Mouse (Mus musculus) left cerebral cortex, postnatal 4 days (tissue): ENCODE results near the gene Phf24. TPM values are rescaled to one million over a fixed set of nuclear protein-coding genes. Genes with fewer than 3 reads are reported as not detected.
A peak's percentile ranks its signal among the peaks of the same experiment; 100 is the strongest.

Experiments
- DNase-seq: peaks from one replicate; pipeline ENCODE4 v3.0.0-alpha.2; 2022
- intact Hi-C: fragments of 180-260 bp; cut with DNase I; formaldehyde crosslinking; loops from one replicate; pipeline ENCODE4 v1.15.1; 2025
- total RNA-seq, 2 experiments: library from RNA; stranded (reverse); gene quantifications; 2 replicates each; pipeline ENCODE4 v1.2.3; 2021

The Phf24 gene
- total RNA-seq, 2 experiments from 2014 or later = 156 to 162 TPM

- intact Hi-C loops = no loop called here
- no peak for DNase-seq
Observed at GRCm38 (mm10) chr4:42904966-42905365, 11.5 kb upstream of the Phf24 start.

GRCm38 (mm10) chr4:42913391-42913790 lies 3.1 kb upstream of the Phf24 start:
- intact Hi-C loops = no loop called here
- no peak for DNase-seq

- intact Hi-C loops = no loop called here
- no peak for DNase-seq
Observed at GRCm38 (mm10) chr4:42915311-42915710, 1.1 kb upstream of the Phf24 start.

- DNase-seq = no peak
- intact Hi-C loops = no loop called here
Observed at GRCm38 (mm10) chr4:42915966-42916365, 494 bp upstream of the Phf24 start.

- DNase-seq = peak; percentile 11
- intact Hi-C loops = no loop called here
Observed at GRCm38 (mm10) chr4:42917402-42917774, 928 bp downstream of the Phf24 start.

GRCm38 (mm10) chr4:42920726-42921125 lies 4.3 kb downstream of the Phf24 start:
- DNase-seq = no peak
- intact Hi-C loops = no loop called here

GRCm38 (mm10) chr4:42921536-42921935 lies 5.1 kb downstream of the Phf24 start:
- DNase-seq = no peak
- intact Hi-C loops = no loop called here

- no peak for DNase-seq
- intact Hi-C loops = no loop called here
Observed at GRCm38 (mm10) chr4:42922056-42922455, 5.6 kb downstream of the Phf24 start.

- DNase-seq = no peak
- intact Hi-C loops = no loop called here
Observed at GRCm38 (mm10) chr4:42922461-42922860, 6.0 kb downstream of the Phf24 start.

- DNase-seq = no peak
- intact Hi-C loops = no loop called here
Observed at GRCm38 (mm10) chr4:42924095-42924710, 7.7 kb downstream of the Phf24 start.

GRCm38 (mm10) chr4:42928209-42928608 lies 11.7 kb downstream of the Phf24 start:
- no peak for DNase-seq
- intact Hi-C loops = no loop called here

- intact Hi-C loops = no loop called here
- no peak for DNase-seq
Observed at GRCm38 (mm10) chr4:42928952-42929351, 12.5 kb downstream of the Phf24 start.

- intact Hi-C loops = no loop called here
- DNase-seq = no peak
Observed at GRCm38 (mm10) chr4:42932229-42932969, 15.9 kb downstream of the Phf24 start.

- intact Hi-C loops = no loop called here
- DNase-seq = peak; percentile 67
Observed at GRCm38 (mm10) chr4:42933630-42934029, 17.2 kb downstream of the Phf24 start.

- no peak for DNase-seq
- intact Hi-C loops = no loop called here
Observed at GRCm38 (mm10) chr4:42941396-42941795, 24.9 kb downstream of the Phf24 start.

GRCm38 (mm10) chr4:42943341-42943740 lies 26.9 kb downstream of the Phf24 start:
- peak; percentile 55 for DNase-seq
- intact Hi-C loops = no loop called here

- no peak for DNase-seq
- intact Hi-C loops = no loop called here
Observed at GRCm38 (mm10) chr4:42944185-42944584, 27.7 kb downstream of the Phf24 start.

GRCm38 (mm10) chr4:42945043-42945442 lies 28.6 kb downstream of the Phf24 start:
- intact Hi-C loops = no loop called here
- no peak for DNase-seq

- intact Hi-C loops = no loop called here
- DNase-seq = no peak
Observed at GRCm38 (mm10) chr4:42945445-42945844, 29.0 kb downstream of the Phf24 start.

- intact Hi-C loops = no loop called here
- DNase-seq = peak; percentile 68
Observed at GRCm38 (mm10) chr4:42945952-42946351, 29.5 kb downstream of the Phf24 start.

- intact Hi-C loops = no loop called here
- DNase-seq = peak; percentile 91
Observed at GRCm38 (mm10) chr4:42946733-42947290, 30.4 kb downstream of the Phf24 start.

- intact Hi-C loops = no loop called here
- DNase-seq = no peak
Observed at GRCm38 (mm10) chr4:42948527-42948926, 32.1 kb downstream of the Phf24 start.
